Mouse (Mus musculus) bone marrow, adult 2 months (tissue): ENCODE data around the gene Trrap.

Experiments used
- CTCF ChIP-seq: fragments of 200-500 bp; IDR thresholded peaks from 2 replicates; pipeline ENCODE4 v1.5.1; 2011; ENCODE audit warnings: low read length, control low read depth; ENCODE audit not compliant: control insufficient read depth, insufficient read depth
- POLR2A ChIP-seq: fragments of 200-500 bp; IDR thresholded peaks from 2 replicates; pipeline ENCODE4 v1.6.1; 2011; ENCODE audit warnings: low read depth, mild to moderate bottlenecking, control low read depth, low read length, borderline replicate concordance; ENCODE audit not compliant: control insufficient read depth

- TF ChIP-seq CTCF, result no peak
- no peak for TF ChIP-seq POLR2A
These were observed 1.5 kb downstream of the Trrap start for GRCm38 (mm10) chr5:144769067-144769482.
